In the genomic region with DNA sequence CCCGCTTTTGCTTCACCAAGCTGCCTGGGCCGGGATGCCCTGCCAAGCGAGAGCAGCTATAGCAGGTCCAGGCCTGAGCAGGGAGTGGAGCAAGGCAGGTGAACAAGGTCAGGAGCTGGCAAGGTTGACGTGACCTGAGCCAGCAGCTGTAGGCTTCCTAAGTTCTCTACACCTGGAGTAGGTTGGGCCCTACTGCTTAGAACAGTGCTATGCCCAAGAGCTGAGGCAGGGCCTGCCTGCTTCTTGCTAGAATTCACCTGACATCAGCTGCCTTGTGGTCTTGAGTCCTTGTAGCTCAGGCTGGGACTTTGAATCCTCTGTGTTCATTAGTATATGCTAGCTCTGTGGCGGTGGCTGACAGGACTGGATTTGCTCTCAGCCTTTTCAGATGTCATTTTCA, we compare ENCODE assay signal across 18 mouse cellular contexts. TPM values are rescaled to one million over a fixed set of nuclear protein-coding genes. Genes with fewer than 3 reads are reported as not detected.
DNase-seq lines count a peak whose midpoint lies in the region; ATAC-seq lines count a peak whose summit lies in the region.
"Had no signal": no experiment of that assay in that cellular context is flagged by ENCODE, and none has a peak within 500 bp of the region (broad histone marks: within the 10 kb centered on the region; RNA-seq: fewer than 3 reads in every experiment).

A gene (plus strand): TSS at position 301 of the 400 bp plus-strand sequence.

- intact Hi-C loops in left cerebral cortex, postnatal 25 days (cut with DNase I): no loop called here

- peak; percentile 30 to 32 for DNase-seq in urinary bladder, adult 18-20 months (ENCODE audit: low spot score in 2 of 2)
- DNase-seq in urinary bladder, postnatal 4 days (ENCODE audit: low spot score in 2 of 2): no peak
- DNase-seq in fat pad, adult 2 months (ENCODE audit: extremely low read depth, low read depth, low spot score): peak; percentile 43
- DNase-seq in kidney, adult 9 months: no peak
- no peak for DNase-seq in left cerebral cortex, postnatal 25 days (ENCODE audit: low spot score in 2 of 2)
- no peak for DNase-seq in spleen, adult 12 weeks (ENCODE audit: low spot score)
- DNase-seq: adrenal gland, postnatal 10 days; cerebellum, adult 11-12 months; cerebellum, adult 9-10 months; cerebellum, postnatal 25 days; gastrocnemius, adult 2 months; gastrocnemius, postnatal 25 days; heart, adult 11 months; heart, postnatal 36 days had no signal

- no peak for ATAC-seq in activated CD4-positive, CD25-positive, alpha-beta regulatory T cell, adult 4 months
- ATAC-seq in neutrophil, adult 5-6 weeks (ENCODE audit: extremely low read depth, insufficient number of reproducible peaks, low FRiP score, poor library complexity, severe bottlenecking): no peak
- ATAC-seq: forebrain, embryonic 16.5 days had no signal

RNA-seq across cellular contexts. Expression of the gene that starts here (rescaled TPM):
- polyA plus RNA-seq in activated CD4-positive, CD25-positive, alpha-beta regulatory T cell, adult 4 months (2017; shearing (Covaris generic)): 100 to 1,000 TPM; 150 to 152 TPM
- 542 and 614 TPM in 2 replicates for total RNA-seq in neutrophil, adult 5-6 weeks (2017)
- not detected for total RNA-seq in left cerebral cortex, postnatal 25 days (2021)
- total RNA-seq: heart, postnatal 36 days had no signal
- polyA plus RNA-seq: G1E had no signal

Comparison
In these comparisons a context has a peak if more than half of its experiments do, and no peak if none do; other contexts are left out.
1. RNA of the gene that starts here (total RNA-seq): 542 to 614 TPM in neutrophil, adult 5-6 weeks; not detected in left cerebral cortex, postnatal 25 days; every median in the first group is over 100 times any median in the second.
2. DNase-seq: peak in urinary bladder, adult 18-20 months (2 of 2) and fat pad, adult 2 months (single experiment); none in urinary bladder, postnatal 4 days (0 of 2), kidney, adult 9 months (single experiment), left cerebral cortex, postnatal 25 days (0 of 2) and spleen, adult 12 weeks (single experiment).